Mouse (Mus musculus): ENCODE measurements around the gene Lgr4. TPM values are rescaled to one million over a fixed set of nuclear protein-coding genes. Genes with fewer than 3 reads are reported as not detected.

The Lgr4 gene
- polyA plus RNA-seq, 1 experiment from 2014 or later = 14.6 TPM

- under 1% methylated on average over 7 of the region's 7 CpGs for WGBS
- peak; percentile 81 for DNase-seq (ENCODE audit: low spot score)
- Histone ChIP-seq H3K4me3 (no peak overlapping the region), H3K9me3 (no peaks in the 10 kb centered on the region), H3K27ac (replicated peaks) (no peak overlapping the region), H3K27me3 (replicated peaks; ENCODE audit: low read depth, poor library complexity, severe bottlenecking) (no peaks in the 10 kb centered on the region), H3K36me3 (replicated peaks) (peaks cover 32% of the 10 kb centered on the region), H3K4me1 (no peaks in the 10 kb centered on the region)
Measured at GRCm38 (mm10) chr2:109904171-109904821, 13.2 kb upstream of the Lgr4 start.

- no peak overlapping the region for H3K4me3 ChIP-seq
- H3K4me1 ChIP-seq = no peaks in the 10 kb centered on the region
- 78% methylated on average over 2 of the region's 2 CpGs for WGBS
- no peak overlapping the region for H3K27ac ChIP-seq (replicated peaks)
- DNase-seq (ENCODE audit: low spot score) = no peak
- H3K36me3 ChIP-seq (replicated peaks) = no peaks in the 10 kb centered on the region
- H3K27me3 ChIP-seq (replicated peaks; ENCODE audit: low read depth, poor library complexity, severe bottlenecking) = no peaks in the 10 kb centered on the region
- 0 out of 2 replicates have a peak, but pooled peaks cover 4% of the 10 kb centered on the region for H3K9me3 ChIP-seq
Measured at GRCm38 (mm10) chr2:109909122-109909521, 8.3 kb upstream of the Lgr4 start.

GRCm38 (mm10) chr2:109912216-109912615, 5.2 kb upstream of the Lgr4 start:
- no peak overlapping the region for H3K27ac ChIP-seq (replicated peaks)
- H3K9me3 ChIP-seq = 0 out of 2 replicates have a peak, but pooled peaks cover 4% of the 10 kb centered on the region
- no peak for DNase-seq (ENCODE audit: low spot score)
- no peaks in the 10 kb centered on the region for H3K36me3 ChIP-seq (replicated peaks)
- peaks cover 6% of the 10 kb centered on the region for H3K4me1 ChIP-seq
- WGBS = 93% methylated on average over 8 of the region's 8 CpGs
- no peak overlapping the region for H3K4me3 ChIP-seq
- H3K27me3 ChIP-seq (replicated peaks; ENCODE audit: low read depth, poor library complexity, severe bottlenecking) = no peaks in the 10 kb centered on the region

- H3K27me3 ChIP-seq (replicated peaks; ENCODE audit: low read depth, poor library complexity, severe bottlenecking) = no peaks in the 10 kb centered on the region
- no peak for DNase-seq (ENCODE audit: low spot score)
- H3K36me3 ChIP-seq (replicated peaks) = no peaks in the 10 kb centered on the region
- 84% methylated on average over 12 of the region's 12 CpGs for WGBS
- 0 out of 2 replicates have a peak, but pooled peaks cover 4% of the 10 kb centered on the region for H3K9me3 ChIP-seq
- H3K4me3 ChIP-seq = no peak overlapping the region
- peaks cover 6% of the 10 kb centered on the region for H3K4me1 ChIP-seq
- no peak overlapping the region for H3K27ac ChIP-seq (replicated peaks)
Measured at GRCm38 (mm10) chr2:109912766-109913165, 4.7 kb upstream of the Lgr4 start.

GRCm38 (mm10) chr2:109913241-109913640, 4.2 kb upstream of the Lgr4 start:
- WGBS = 70% methylated on average over 8 of the region's 8 CpGs
- Histone ChIP-seq H3K4me1 (peaks cover 9% of the 10 kb centered on the region), H3K27ac (replicated peaks) (no peak overlapping the region), H3K27me3 (replicated peaks; ENCODE audit: low read depth, poor library complexity, severe bottlenecking) (no peaks in the 10 kb centered on the region), H3K9me3 (0 out of 2 replicates have a peak, but pooled peaks cover 4% of the 10 kb centered on the region), H3K4me3 (no peak overlapping the region), H3K36me3 (replicated peaks) (no peaks in the 10 kb centered on the region)
- DNase-seq (ENCODE audit: low spot score) = no peak

- H3K4me1 ChIP-seq = peaks cover 23% of the 10 kb centered on the region
- H3K36me3 ChIP-seq (replicated peaks) = no peaks in the 10 kb centered on the region
- H3K9me3 ChIP-seq = 0 out of 2 replicates have a peak, but pooled peaks cover 4% of the 10 kb centered on the region
- H3K27ac ChIP-seq (replicated peaks) = no peak overlapping the region
- H3K4me3 ChIP-seq = no peak overlapping the region
- DNase-seq (ENCODE audit: low spot score) = no peak
- H3K27me3 ChIP-seq (replicated peaks; ENCODE audit: low read depth, poor library complexity, severe bottlenecking) = no peaks in the 10 kb centered on the region
Measured at GRCm38 (mm10) chr2:109914601-109915000, 2.8 kb upstream of the Lgr4 start.

GRCm38 (mm10) chr2:109916782-109917495, 508 bp upstream of the Lgr4 start:
- no peak for DNase-seq (ENCODE audit: low spot score)
- WGBS = 2% methylated on average over 11 of the region's 11 CpGs
- H3K4me3 ChIP-seq = peak overlapping the region; percentile 90
- peak overlapping the region; percentile 94 for H3K27ac ChIP-seq (replicated peaks)
- no peaks in the 10 kb centered on the region for H3K9me3 ChIP-seq
- H3K27me3 ChIP-seq (replicated peaks; ENCODE audit: low read depth, poor library complexity, severe bottlenecking) = no peaks in the 10 kb centered on the region
- no peaks in the 10 kb centered on the region; the same call in 1 of the 2 replicates for H3K36me3 ChIP-seq (replicated peaks)
- peaks cover 43% of the 10 kb centered on the region for H3K4me1 ChIP-seq

GRCm38 (mm10) chr2:109918592-109919262, 1.3 kb downstream of the Lgr4 start:
- Histone ChIP-seq H3K27me3 (replicated peaks; ENCODE audit: low read depth, poor library complexity, severe bottlenecking) (no peaks in the 10 kb centered on the region), H3K36me3 (replicated peaks) (no peaks in the 10 kb centered on the region; the same call in 1 of the 2 replicates), H3K4me1 (peaks cover 43% of the 10 kb centered on the region), H3K9me3 (no peaks in the 10 kb centered on the region), H3K4me3 (peak overlapping the region; percentile 90), H3K27ac (replicated peaks) (peak overlapping the region; percentile 94)
- peak; percentile 58 for DNase-seq (ENCODE audit: low spot score)
- WGBS = 6% methylated on average over 22 of the region's 22 CpGs

- DNase-seq (ENCODE audit: low spot score) = no peak
Measured at GRCm38 (mm10) chr2:109920471-109920870, 3.0 kb downstream of the Lgr4 start.

GRCm38 (mm10) chr2:109921298-109922035, 4.0 kb downstream of the Lgr4 start:
- Histone ChIP-seq H3K36me3 (replicated peaks) (peaks cover 10% of the 10 kb centered on the region), H3K27me3 (replicated peaks; ENCODE audit: low read depth, poor library complexity, severe bottlenecking) (no peaks in the 10 kb centered on the region), H3K4me1 (peaks cover 43% of the 10 kb centered on the region), H3K9me3 (no peaks in the 10 kb centered on the region), H3K4me3 (no peak overlapping the region; the same call in 1 of the 2 replicates), H3K27ac (replicated peaks) (no peak overlapping the region)
- 70% methylated on average over 8 of the region's 8 CpGs for WGBS
- no peak for DNase-seq (ENCODE audit: low spot score)

More at GRCm38 (mm10) chr2:109920471-109920870, 3.0 kb downstream of the Lgr4 start:
- Histone ChIP-seq H3K27ac (replicated peaks) (no peak overlapping the region), H3K4me3 (peak overlapping the region; percentile 90), H3K4me1 (peaks cover 43% of the 10 kb centered on the region), H3K27me3 (replicated peaks; ENCODE audit: low read depth, poor library complexity, severe bottlenecking) (no peaks in the 10 kb centered on the region), H3K9me3 (no peaks in the 10 kb centered on the region), H3K36me3 (replicated peaks) (peaks cover under 1% of the 10 kb centered on the region; the same call in 1 of the 2 replicates)
- 77% methylated on average over 7 of the region's 7 CpGs for WGBS

GRCm38 (mm10) chr2:109922306-109922705, 4.9 kb downstream of the Lgr4 start:
- H3K4me1 ChIP-seq = peaks cover 37% of the 10 kb centered on the region
- no peaks in the 10 kb centered on the region for H3K27me3 ChIP-seq (replicated peaks; ENCODE audit: low read depth, poor library complexity, severe bottlenecking)
- H3K4me3 ChIP-seq = no peak overlapping the region
- no peaks in the 10 kb centered on the region for H3K9me3 ChIP-seq
- H3K27ac ChIP-seq (replicated peaks) = no peak overlapping the region
- H3K36me3 ChIP-seq (replicated peaks) = peaks cover 11% of the 10 kb centered on the region
- WGBS = 86% methylated on average over 3 of the region's 3 CpGs
- DNase-seq (ENCODE audit: low spot score) = no peak

GRCm38 (mm10) chr2:109923031-109923430, 5.6 kb downstream of the Lgr4 start:
- H3K27ac ChIP-seq (replicated peaks) = no peak overlapping the region
- no peaks in the 10 kb centered on the region for H3K27me3 ChIP-seq (replicated peaks; ENCODE audit: low read depth, poor library complexity, severe bottlenecking)
- DNase-seq (ENCODE audit: low spot score) = no peak
- WGBS = 86% methylated on average over 3 of the region's 3 CpGs
- no peak overlapping the region for H3K4me3 ChIP-seq
- H3K9me3 ChIP-seq = no peaks in the 10 kb centered on the region
- H3K36me3 ChIP-seq (replicated peaks) = peaks cover 11% of the 10 kb centered on the region
- H3K4me1 ChIP-seq = peaks cover 40% of the 10 kb centered on the region
